Mouse (Mus musculus): ENCODE results near the gene Dll4. TPM values are rescaled to one million over a fixed set of nuclear protein-coding genes. Genes with fewer than 3 reads are reported as not detected.

The Dll4 gene
- polyA plus RNA-seq, 1 experiment = 15.9 TPM

DNA sequence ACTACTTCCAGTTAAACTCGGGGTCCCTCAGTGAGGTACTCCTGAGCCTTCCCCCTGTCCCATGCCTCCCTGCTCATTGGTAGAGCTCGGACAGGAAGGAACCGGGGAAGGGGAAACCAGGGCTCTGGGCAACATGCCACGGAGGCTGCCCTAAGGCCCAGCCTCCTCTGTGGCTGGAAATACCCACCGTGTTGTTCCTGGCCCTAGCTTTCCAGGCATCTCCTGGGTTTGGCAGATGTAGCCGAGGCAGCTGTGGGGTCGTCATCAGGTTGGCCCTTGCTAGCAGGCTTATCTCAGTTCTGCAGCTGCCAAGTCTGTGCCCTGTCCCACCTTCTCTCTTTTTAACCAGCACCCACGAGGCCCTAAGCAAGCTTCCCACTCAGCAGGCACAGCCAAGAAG lies 5.0 kb upstream of the Dll4 start:
- WGBS = 69% methylated on average over 8 of the region's 8 CpGs
- Histone ChIP-seq H3K4me1 (ENCODE audit: control insufficient read depth, insufficient read depth, low read length) (peaks cover 13% of the 10 kb centered on the region), H3K27ac (ENCODE audit: insufficient read depth, low read depth, low read length) (no peak overlapping the region), H3K4me3 (ENCODE audit: insufficient read depth, low read depth, low read length) (no peak overlapping the region), H3K27me3 (replicated peaks; ENCODE audit: control insufficient read depth, insufficient read depth, low read length) (no peaks in the 10 kb centered on the region), H3K36me3 (ENCODE audit: control insufficient read depth, insufficient read depth, low read length) (no peaks in the 10 kb centered on the region)
- no peak for TF ChIP-seq POLR2A (IDR thresholded peaks at IDR 0.05; ENCODE audit: low read depth, low read length)
- no peak for TF ChIP-seq CTCF (conservative IDR thresholded peaks at IDR 0.05; ENCODE audit: insufficient read depth, insufficient read length, low read depth, low read length)
- DNase-seq = peak; percentile 41

DNA sequence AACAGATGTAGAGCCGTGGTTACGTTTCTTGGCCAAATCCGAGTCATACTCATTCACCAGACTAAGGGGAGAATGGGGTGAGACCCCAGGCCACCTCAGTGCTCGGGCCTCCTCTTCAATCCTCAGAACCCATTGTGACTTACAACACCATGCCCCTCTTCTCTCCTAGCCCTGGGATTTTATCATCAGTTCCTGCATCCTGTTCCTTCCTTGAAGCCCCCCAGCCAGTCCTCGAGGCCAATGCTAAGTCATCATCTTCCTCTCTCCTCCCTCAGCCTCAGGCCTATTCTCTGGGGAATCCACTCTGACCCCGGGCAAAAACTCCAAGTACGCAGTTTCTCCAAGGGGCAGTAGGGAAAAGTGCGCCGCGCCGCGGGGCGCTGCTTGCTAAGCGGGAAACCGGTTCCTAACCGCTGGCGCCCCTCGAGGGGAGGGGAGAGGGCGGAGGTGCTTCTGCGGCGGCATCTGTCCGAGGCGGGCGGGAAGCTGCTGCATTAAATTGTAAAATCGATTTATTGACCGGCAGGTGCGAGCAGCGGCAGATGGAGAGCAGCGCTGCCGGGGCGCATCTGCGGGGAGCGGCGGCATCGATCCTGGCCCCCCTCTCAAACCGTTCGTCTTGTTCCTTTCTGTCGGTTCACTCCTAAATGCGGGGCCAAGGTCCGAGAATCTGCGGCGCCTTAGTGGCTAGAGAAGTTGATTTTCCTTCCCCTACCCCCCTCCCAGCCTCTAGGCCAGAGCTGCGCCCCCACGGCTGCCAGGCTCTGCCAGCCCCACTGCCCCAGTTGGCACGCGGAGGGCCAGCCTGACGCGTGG lies 3.6 kb upstream of the Dll4 start:
- no peaks in the 10 kb centered on the region for H3K36me3 ChIP-seq (ENCODE audit: control insufficient read depth, insufficient read depth, low read length)
- 22% methylated on average over 48 of the region's 48 CpGs for WGBS
- H3K4me3 ChIP-seq (ENCODE audit: insufficient read depth, low read depth, low read length) = no peak overlapping the region
- no peak overlapping the region for H3K27ac ChIP-seq (ENCODE audit: insufficient read depth, low read depth, low read length)
- H3K27me3 ChIP-seq (replicated peaks; ENCODE audit: control insufficient read depth, insufficient read depth, low read length) = no peaks in the 10 kb centered on the region
- peaks cover 13% of the 10 kb centered on the region for H3K4me1 ChIP-seq (ENCODE audit: control insufficient read depth, insufficient read depth, low read length)
- TF ChIP-seq POLR2A (IDR thresholded peaks at IDR 0.05; ENCODE audit: low read depth, low read length) (no peak), CTCF (conservative IDR thresholded peaks at IDR 0.05; ENCODE audit: insufficient read depth, insufficient read length, low read depth, low read length) (no peak)
- no peak for DNase-seq

GRCm38 (mm10) chr2:119322587-119323300 lies 2.8 kb upstream of the Dll4 start:
- no peak overlapping the region for H3K4me3 ChIP-seq (ENCODE audit: insufficient read depth, low read depth, low read length)
- WGBS = 45% methylated on average over 39 of the region's 39 CpGs
- no peak for DNase-seq
- TF ChIP-seq POLR2A (IDR thresholded peaks at IDR 0.05; ENCODE audit: low read depth, low read length) (no peak), CTCF (conservative IDR thresholded peaks at IDR 0.05; ENCODE audit: insufficient read depth, insufficient read length, low read depth, low read length) (no peak)
- no peak overlapping the region for H3K27ac ChIP-seq (ENCODE audit: insufficient read depth, low read depth, low read length)
- no peaks in the 10 kb centered on the region for H3K27me3 ChIP-seq (replicated peaks; ENCODE audit: control insufficient read depth, insufficient read depth, low read length)
- no peaks in the 10 kb centered on the region for H3K36me3 ChIP-seq (ENCODE audit: control insufficient read depth, insufficient read depth, low read length)
- peaks cover 11% of the 10 kb centered on the region for H3K4me1 ChIP-seq (ENCODE audit: control insufficient read depth, insufficient read depth, low read length)

DNA sequence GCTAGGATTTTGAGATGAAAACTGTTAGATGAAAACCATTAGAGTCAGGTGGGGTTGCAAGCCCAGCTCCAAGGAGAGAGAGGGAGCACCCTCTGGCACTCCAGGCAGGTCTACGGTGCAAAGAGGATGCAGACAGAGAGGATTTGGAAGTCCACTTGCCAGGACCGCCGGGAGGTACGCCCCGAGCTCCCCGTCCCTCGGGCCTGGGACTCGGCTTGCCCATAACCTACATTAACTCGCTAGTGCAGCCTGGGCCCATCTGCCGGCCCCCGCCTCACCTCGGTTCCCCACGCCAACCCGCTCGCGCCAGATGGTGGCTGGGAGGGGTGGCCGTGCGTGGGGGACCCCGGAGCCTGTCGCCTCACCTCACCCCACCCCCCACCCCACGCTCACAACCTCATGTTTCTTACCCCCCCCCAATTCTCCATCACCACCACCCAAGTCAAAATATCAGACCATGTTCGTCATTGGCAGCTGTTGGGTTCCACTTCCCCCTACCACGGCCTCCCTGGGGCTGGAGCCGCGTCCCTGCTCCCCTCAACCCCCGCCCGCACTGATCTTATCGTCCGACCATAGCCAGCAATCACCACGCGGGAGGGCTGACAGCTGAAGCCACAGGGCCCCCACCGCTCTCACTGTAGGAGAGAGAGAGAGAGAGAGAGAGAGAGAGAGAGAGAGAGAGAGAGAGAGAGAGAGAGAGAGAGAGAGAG lies 1.6 kb upstream of the Dll4 start:
- WGBS = 43% methylated on average over 32 of the region's 32 CpGs
- H3K4me3 ChIP-seq (ENCODE audit: insufficient read depth, low read depth, low read length) = no peak overlapping the region
- no peaks in the 10 kb centered on the region for H3K27me3 ChIP-seq (replicated peaks; ENCODE audit: control insufficient read depth, insufficient read depth, low read length)
- no peak overlapping the region for H3K27ac ChIP-seq (ENCODE audit: insufficient read depth, low read depth, low read length)
- DNase-seq = no peak
- TF ChIP-seq CTCF (conservative IDR thresholded peaks at IDR 0.05; ENCODE audit: insufficient read depth, insufficient read length, low read depth, low read length) (no peak), POLR2A (IDR thresholded peaks at IDR 0.05; ENCODE audit: low read depth, low read length) (no peak)
- H3K36me3 ChIP-seq (ENCODE audit: control insufficient read depth, insufficient read depth, low read length) = no peaks in the 10 kb centered on the region
- H3K4me1 ChIP-seq (ENCODE audit: control insufficient read depth, insufficient read depth, low read length) = no peaks in the 10 kb centered on the region

DNA sequence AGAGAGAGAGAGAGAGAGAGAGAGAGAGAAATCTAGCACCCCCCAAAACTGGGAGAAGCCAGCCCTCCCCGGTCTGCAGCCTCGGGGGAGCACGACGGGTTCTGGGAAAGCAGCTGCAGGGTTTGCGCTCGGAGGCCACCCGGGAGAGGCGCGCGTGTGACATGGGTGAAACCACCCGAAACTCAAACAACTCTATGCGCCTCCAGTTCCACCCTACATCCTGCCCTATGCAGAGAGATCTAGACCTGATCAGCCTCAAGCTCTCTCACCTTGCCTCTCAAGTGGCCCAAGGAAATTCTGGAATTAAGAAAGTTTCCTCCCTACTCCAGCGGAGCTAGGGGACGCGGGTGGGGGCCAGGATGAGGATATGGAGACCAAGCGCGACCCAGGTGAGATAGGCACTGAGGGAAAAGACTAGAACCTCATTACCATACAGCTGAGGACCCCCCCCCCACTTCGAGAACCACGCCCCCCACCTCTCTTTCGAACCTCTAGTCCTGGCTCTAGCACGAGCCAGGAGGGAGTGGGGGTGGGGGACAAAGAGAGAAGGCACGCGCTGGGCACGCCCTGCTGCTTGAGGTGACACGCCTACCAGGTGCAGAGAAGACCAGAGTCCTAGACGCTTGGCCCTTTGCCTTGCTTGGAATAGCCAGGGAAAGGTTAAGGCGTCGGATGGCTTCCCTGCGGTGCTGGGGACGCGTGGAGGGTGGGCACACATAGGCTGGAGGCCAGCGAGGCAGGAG lies 837 bp upstream of the Dll4 start:
- H3K4me1 ChIP-seq (ENCODE audit: control insufficient read depth, insufficient read depth, low read length) = no peaks in the 10 kb centered on the region

DNA sequence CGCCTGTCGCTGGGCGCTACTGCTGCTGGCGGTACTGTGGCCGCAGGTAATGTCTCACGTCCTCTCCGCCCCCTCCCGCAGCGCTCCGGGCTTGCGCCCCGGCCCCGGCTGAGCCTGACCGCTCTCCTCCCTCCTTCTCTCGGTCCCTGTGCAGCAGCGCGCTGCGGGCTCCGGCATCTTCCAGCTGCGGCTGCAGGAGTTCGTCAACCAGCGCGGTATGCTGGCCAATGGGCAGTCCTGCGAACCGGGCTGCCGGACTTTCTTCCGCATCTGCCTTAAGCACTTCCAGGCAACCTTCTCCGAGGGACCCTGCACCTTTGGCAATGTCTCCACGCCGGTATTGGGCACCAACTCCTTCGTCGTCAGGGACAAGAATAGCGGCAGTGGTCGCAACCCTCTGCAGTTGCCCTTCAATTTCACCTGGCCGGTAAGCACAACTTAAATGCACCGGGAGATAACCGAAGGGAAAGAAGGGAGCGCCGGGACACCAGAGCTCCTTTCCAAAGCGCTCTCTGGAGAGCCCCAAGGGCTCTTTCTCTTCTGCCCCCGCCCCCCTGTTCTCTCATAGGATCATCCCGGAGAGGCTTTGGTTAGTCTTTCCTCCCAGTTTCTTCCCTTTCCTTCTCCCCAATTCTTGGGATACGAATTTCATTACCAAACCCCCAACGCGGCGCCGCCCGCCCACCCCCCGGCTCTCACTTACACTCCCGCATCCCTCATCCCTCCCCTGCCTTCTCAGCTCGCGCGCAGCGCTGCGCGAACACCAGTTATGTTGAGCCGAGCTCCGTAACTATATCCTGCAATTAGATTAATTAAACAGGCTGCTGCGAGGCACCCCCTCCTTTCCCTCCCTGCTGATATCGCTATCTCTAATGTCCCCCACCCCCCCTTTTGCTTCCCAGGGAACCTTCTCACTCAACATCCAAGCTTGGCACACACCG lies 847 bp downstream of the Dll4 start:
- under 1% methylated on average over 61 of the region's 61 CpGs for WGBS
- H3K27ac ChIP-seq (ENCODE audit: insufficient read depth, low read depth, low read length) = peak overlapping the region; percentile 44

More for the DNA sequence above, 837 bp upstream of the Dll4 start:
- no peaks in the 10 kb centered on the region for H3K36me3 ChIP-seq (ENCODE audit: control insufficient read depth, insufficient read depth, low read length)
- 8% methylated on average over 32 of the region's 32 CpGs for WGBS
- H3K4me3 ChIP-seq (ENCODE audit: insufficient read depth, low read depth, low read length) = peak overlapping the region; percentile 63
- DNase-seq = peak; percentile 87
- H3K27me3 ChIP-seq (replicated peaks; ENCODE audit: control insufficient read depth, insufficient read depth, low read length) = no peaks in the 10 kb centered on the region
- H3K27ac ChIP-seq (ENCODE audit: insufficient read depth, low read depth, low read length) = no peak overlapping the region
- TF ChIP-seq CTCF (conservative IDR thresholded peaks at IDR 0.05; ENCODE audit: insufficient read depth, insufficient read length, low read depth, low read length) (no peak), POLR2A (IDR thresholded peaks at IDR 0.05; ENCODE audit: low read depth, low read length) (no peak)

More for the DNA sequence above, 847 bp downstream of the Dll4 start:
- no peaks in the 10 kb centered on the region for H3K4me1 ChIP-seq (ENCODE audit: control insufficient read depth, insufficient read depth, low read length)
- H3K4me3 ChIP-seq (ENCODE audit: insufficient read depth, low read depth, low read length) = peak overlapping the region; percentile 63
- H3K36me3 ChIP-seq (ENCODE audit: control insufficient read depth, insufficient read depth, low read length) = no peaks in the 10 kb centered on the region
- no peak for TF ChIP-seq CTCF (conservative IDR thresholded peaks at IDR 0.05; ENCODE audit: insufficient read depth, insufficient read length, low read depth, low read length)
- TF ChIP-seq POLR2A (IDR thresholded peaks at IDR 0.05; ENCODE audit: low read depth, low read length) = no peak
- DNase-seq = peak; percentile 42
- no peaks in the 10 kb centered on the region for H3K27me3 ChIP-seq (replicated peaks; ENCODE audit: control insufficient read depth, insufficient read depth, low read length)
